Mouse (Mus musculus): ENCODE data around the gene Thbs2.

The Thbs2 gene

GRCm38 (mm10) chr17:14693048-14693993 is 714 bp downstream of the Thbs2 start:
- DNase-seq = no peak

- no peak for DNase-seq
Observed at GRCm38 (mm10) chr17:14691901-14692300, 2.1 kb downstream of the Thbs2 start.

- no peak for DNase-seq
Observed at GRCm38 (mm10) chr17:14691197-14691596, 2.8 kb downstream of the Thbs2 start.

GRCm38 (mm10) chr17:14682836-14683235 is 11.2 kb downstream of the Thbs2 start:
- DNase-seq = no peak

- no peak for DNase-seq
Observed at GRCm38 (mm10) chr17:14681047-14681446, 13.0 kb downstream of the Thbs2 start.

- no peak for DNase-seq
Observed at GRCm38 (mm10) chr17:14677198-14677597, 16.8 kb downstream of the Thbs2 start.

GRCm38 (mm10) chr17:14675517-14675916 is 18.5 kb downstream of the Thbs2 start:
- no peak for DNase-seq

GRCm38 (mm10) chr17:14672402-14672801 is 21.6 kb downstream of the Thbs2 start:
- DNase-seq = peak; percentile 29

GRCm38 (mm10) chr17:14667225-14667624 is 26.8 kb downstream of the Thbs2 start:
- DNase-seq = no peak

GRCm38 (mm10) chr17:14666451-14666850 is 27.6 kb downstream of the Thbs2 start:
- DNase-seq = no peak

- DNase-seq = no peak
Observed at GRCm38 (mm10) chr17:14663366-14663765, 30.7 kb downstream of the Thbs2 start.

GRCm38 (mm10) chr17:14662409-14662808 is 31.6 kb downstream of the Thbs2 start:
- DNase-seq = no peak

- peak; percentile 46 for DNase-seq
Observed at GRCm38 (mm10) chr17:14659746-14660145, 34.3 kb downstream of the Thbs2 start.

- DNase-seq = no peak
Observed at GRCm38 (mm10) chr17:14658123-14658522, 35.9 kb downstream of the Thbs2 start.

- no peak for DNase-seq
Observed at GRCm38 (mm10) chr17:14657123-14657522, 36.9 kb downstream of the Thbs2 start.

GRCm38 (mm10) chr17:14654981-14655380 is 39.1 kb downstream of the Thbs2 start:
- no peak for DNase-seq

GRCm38 (mm10) chr17:14652013-14652412 is 42.0 kb downstream of the Thbs2 start:
- no peak for DNase-seq

GRCm38 (mm10) chr17:14647996-14648640 is 45.9 kb downstream of the Thbs2 start:
- DNase-seq = peak; percentile 21

- DNase-seq = no peak
Observed at GRCm38 (mm10) chr17:14643996-14644395, 50.0 kb downstream of the Thbs2 start.

- no peak for DNase-seq
Observed at GRCm38 (mm10) chr17:14640351-14641115, 53.5 kb downstream of the Thbs2 start.

- DNase-seq = no peak
Observed at GRCm38 (mm10) chr17:14635546-14636323, 58.3 kb downstream of the Thbs2 start.

GRCm38 (mm10) chr17:14628901-14629300 is 65.1 kb downstream of the Thbs2 start:
- no peak for DNase-seq

All from right cerebral cortex, adult 18-20 months (tissue).